Mouse (Mus musculus): ENCODE measurements around the gene Rab25.

Rab25 gene

DNA sequence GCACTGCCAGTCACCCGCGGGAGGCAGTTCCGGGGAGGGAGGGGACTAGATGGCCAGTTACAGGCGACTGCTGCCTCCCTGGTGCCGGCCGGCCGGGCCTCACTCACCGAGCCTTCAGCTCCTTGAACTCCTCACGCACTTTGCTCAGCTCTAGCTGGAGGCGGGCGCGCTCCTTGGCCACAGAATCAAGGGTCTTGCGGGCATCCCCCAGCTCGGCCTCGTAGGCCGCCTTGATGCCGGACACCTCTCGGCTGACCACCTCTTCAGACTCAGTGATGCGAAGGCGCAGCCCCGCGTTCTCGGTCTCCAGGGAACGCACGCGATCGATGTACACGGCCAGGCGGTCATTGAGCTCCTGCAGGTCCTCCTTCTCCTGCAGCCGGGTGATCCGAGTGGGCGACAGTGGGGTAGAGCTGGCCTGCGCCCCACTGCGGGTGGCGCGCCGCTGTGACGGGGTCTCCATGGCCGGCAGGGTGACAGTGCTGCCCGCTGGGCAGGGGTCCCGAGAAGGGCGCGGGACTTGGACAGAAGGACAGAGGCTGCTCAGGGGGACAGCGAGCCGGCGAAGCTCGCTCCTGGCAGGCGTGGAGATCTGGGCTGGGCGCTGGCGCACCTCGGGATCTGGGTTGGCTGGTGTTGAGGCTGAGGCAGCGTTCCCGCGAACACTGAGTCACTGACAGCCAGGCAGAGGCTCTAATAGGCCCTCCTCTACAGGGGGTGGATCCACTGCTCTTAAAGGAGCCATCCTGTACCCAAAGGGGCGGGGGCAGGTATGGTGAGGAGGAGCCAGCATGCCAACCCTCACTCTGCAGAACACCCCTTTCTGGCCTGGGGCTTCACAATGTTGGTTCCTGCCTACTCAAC is 45.2 kb downstream of the Rab25 start:
- DNase-seq: peak; percentile 95

DNA sequence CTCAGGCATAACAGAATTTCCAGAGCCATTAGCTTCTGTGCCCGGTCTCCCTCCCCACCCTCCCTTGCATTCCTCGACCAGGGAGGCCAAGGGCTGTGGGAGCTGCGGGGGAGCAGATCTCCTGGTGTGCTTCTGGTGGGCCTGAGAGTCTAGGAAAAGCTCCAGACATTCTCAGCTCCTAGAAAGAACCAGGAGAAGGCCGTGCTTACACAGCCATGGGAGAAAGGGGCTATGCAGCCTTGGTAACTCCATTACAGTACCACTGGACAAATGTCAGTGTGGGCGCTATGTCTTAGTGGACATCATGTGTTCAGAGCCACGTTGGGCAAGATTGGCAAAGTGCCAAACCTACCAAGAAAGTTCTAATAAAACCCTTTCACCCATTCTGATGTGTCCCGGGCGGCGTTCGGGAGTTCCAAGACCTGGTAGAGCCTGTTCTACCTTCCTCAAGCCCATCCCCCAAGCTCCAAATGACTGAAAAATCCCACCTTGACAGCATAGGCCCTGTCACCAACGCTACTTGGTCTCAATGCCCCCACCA is 46.0 kb downstream of the Rab25 start:
- peak in 1 of 2 experiments; percentile 54 for DNase-seq

DNA sequence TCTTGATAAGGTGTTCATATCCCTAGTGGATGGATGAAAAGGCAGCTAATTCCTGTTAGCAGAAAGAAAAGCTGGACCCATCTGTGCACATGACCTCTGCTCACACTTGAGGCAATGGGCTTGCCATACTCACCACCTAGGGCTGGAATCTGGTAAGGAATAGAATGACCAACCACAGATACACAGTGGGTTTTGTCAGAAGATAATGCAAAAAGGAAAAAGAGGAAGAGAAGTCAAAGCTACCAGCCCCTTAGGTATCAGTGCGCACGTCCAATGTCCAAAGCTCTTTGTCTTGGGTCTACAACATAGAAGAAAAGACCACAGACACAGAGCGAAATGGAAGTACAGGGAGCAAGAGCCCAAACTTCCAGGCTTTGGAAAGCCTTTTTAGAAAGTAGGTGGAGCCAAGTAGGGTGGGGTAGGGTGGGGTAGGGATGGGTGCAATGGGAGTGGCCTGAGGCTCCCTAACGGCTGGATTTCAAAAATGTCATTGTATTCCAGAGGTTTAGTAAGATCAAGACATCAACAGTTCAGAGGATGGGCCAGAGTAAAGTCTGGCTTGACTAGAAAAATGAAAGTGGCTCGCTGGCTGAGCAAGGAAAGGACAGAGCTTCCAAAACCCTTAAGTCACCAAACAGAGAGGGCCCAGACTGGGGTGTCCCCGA is 46.6 kb downstream of the Rab25 start:
- no peak for DNase-seq

DNA sequence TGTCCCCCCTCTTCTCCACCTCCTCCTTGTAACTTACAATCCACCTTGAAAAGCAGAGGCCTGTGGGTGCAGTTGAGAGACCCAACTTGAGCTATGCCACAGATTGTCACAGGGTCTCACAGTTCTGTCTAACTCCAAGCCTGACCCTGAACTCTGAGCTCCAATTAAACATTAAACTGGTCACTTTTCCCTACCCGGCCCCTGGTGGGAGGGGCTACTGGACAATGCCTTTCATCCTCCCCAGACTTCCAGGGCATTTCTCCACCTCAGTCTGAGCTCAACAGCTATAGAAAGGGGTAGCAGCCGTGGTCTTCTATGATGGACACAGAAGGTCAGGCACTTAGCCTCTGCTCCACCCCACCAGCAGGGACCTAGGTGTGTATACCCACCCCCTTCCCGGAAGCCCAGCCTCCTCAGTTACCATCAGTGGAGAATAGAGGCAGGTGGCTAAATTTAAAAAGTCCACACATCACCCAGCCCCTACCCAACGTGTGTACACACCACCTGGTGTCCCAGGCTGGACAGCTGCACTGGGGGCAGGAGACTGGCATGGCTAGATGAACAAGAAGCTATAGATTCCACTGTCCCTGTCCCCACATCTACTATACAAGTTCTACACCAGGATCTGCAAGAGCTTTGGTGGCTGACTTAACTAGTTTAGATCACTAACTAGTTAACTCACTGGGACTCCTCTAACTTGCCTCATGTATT is 47.3 kb downstream of the Rab25 start:
- no peak for DNase-seq

DNA sequence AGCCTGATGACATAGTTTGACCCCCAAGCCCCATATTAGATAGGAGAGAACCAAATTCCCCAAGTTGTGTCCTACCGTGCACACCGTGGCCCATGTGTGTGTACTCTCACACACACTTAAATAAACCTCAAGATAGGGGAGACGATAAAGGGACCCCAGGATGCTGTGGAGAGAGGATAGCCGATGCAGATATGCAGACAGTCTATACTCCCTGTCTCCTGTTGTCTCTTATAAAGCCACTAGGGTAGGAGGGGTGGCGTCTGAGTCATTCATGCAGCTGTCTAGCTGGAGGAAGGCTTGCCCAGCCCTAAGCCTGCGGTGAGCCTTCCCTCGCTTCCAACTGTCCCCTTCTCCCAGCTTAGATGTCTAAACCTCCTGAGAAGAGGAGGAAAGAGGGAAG is 48.0 kb downstream of the Rab25 start:
- no peak for DNase-seq

DNA sequence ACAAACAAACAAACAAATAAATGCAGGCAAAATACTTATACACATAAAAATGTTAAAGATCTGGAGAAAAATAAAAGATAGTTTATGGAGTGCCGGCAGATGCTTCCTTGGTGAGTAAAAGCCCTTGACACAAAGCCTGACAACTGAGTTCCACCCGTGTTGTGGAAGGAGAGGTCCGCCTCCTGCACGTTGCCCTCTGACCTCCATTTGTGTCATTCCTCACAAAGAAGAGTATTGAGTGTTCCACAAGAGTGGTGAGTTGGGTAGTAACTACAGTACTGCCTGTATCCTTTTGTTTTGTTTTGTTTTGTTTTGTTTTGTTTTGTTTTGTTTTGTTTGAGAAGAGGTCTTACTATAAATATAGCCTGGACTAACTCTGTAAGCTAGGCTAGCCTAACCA is 48.5 kb downstream of the Rab25 start:
- DNase-seq: no peak

DNA sequence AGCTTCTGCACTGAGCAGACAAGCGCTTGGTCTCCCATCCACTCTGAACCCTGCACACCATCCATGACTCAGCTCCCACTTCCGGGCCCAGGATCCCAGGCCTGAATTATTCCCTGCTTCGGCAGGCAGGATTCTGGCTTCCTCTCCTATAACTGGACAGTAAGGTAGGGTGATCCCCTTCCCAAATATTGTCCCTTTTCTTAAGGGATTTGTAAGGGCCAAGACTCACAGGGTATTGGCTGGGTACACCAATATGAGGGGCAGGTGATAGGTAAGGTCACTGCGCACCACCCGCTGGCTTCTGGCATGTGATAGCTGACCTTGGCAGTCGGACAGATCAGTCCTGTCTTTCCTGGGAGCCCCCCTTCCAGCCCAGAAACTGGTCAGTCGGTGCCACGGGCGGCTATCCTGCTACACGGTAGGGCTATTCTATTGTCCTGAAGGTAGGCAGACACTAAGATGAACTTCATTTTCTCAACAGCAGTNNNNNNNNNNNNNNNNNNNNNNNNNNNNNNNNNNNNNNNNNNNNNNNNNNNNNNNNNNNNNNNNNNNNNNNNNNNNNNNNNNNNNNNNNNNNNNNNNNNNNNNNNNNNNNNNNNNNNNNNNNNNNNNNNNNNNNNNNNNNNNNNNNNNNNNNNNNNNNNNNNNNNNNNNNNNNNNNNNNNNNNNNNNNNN is 52.2 kb downstream of the Rab25 start:
- DNase-seq: peak; percentile 40 to 62

DNA sequence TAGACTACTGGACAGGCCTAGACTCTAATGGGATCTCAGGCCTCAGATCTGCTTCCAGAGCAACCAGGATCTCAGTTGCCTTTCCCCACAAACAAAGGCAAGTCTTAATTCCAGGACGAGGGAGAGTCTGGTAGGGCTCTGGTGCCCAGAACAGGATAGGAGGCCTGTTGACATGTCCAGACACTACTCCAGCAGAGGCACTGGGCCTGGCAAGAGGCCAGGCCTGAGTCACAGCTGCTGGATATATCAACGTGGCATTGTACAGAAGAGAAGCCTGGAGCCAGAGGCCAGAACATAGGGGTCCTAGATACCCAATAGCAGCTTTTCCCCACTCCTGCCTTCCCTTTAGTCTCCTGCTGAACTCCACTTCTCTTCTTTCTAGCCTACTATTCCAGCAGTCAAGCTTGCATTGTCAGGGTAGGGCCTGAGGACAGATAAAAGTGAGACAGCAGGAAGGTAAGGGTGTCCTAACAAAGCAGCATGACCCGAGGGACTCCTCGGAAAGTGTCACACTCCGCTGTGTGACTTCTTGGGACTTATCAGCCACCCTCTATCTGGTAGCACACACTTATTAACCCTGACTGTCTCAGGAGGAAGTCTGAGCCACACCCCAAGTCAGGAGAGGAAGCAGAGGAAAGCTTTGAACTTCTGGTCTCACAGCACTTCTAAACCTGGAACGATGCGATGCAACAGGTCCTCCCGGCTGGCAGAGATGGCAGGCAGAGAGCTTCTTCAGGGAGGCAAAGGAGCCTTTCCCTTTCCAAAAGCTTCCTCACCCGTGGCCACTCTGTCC is 53.1 kb downstream of the Rab25 start:
- peak in 1 of 2 experiments; percentile 51 for DNase-seq

DNA sequence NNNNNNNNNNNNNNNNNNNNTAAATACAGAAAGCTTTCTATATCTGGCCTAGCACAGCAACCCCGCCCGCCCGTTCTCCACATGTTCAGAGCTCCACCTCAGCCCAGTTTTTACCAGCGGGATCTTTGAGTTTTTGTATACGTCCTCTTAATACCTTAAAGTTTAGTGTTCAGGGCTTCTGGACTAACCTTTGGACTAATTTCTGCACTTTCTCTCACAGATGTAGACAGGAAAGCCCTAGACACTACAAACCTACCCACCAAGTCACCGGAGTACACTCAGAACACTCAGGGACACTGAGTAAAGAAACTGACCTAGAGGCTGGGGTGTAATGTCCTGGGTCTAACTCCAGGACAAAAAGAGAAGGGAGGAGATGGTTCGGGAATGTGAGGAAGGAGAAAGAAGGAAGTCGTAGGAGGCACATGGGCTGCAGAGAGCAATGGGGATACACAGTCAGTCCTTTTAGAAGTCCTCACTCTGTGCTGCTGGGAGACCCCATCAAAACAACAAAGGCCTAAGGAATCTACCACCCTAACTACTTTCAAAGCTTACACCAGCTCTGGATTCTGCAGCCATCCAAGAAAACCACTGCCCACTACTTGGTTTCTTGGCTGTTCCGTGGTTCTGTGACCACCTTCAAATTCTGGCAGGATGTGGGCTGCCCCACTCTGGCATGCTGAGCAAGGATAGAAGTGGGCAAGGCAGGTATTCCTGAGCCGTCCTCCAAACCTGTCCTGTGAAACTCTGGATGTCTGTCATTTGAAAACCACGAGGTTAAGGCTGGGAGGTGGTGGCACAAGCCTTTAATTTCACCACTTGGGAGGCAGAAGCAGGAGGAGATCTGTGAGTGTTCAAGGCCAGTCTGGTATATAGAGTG is 54.2 kb downstream of the Rab25 start:
- DNase-seq: no peak

Measured in cerebellum, postnatal 25 days (tissue).